Mouse (Mus musculus) lung, postnatal 0 days (tissue): ENCODE measurements around the gene Zfp644.

ENCODE experiments used
- CTCF ChIP-seq: IDR thresholded peaks from 2 replicates; pipeline ENCODE4 v1.5.1; 2016; ENCODE audit warnings: antibody characterized with exemption, mild to moderate bottlenecking
- EP300 ChIP-seq: IDR thresholded peaks from 2 replicates; pipeline ENCODE4 v1.6.1; 2016; ENCODE audit warnings: antibody characterized with exemption, mild to moderate bottlenecking, control low read depth

- TF ChIP-seq CTCF (no peak), EP300 (no peak)
Measured at GRCm38 (mm10) chr5:106710085-106710409, 13.0 kb upstream of the Zfp644 start.
